Mouse (Mus musculus): Measurements from ENCODE around the gene Acsl1. TPM values are rescaled to one million over a fixed set of nuclear protein-coding genes. Genes with fewer than 3 reads are reported as not detected.

Gene Acsl1
- polyA plus RNA-seq, 1 experiment = 31.2 TPM

- Histone ChIP-seq H3K4me3 (ENCODE audit: control insufficient read depth, insufficient read depth, low read length) (peak within 1 kb of the TSS; percentile 65), H3K36me3 (ENCODE audit: control insufficient read depth, insufficient read depth, low read length) (no peaks in the 10 kb centered on the region), H3K27me3 (ENCODE audit: control insufficient read depth, insufficient read depth, low read length) (no peaks in the 10 kb centered on the region), H3K4me1 (replicated peaks; ENCODE audit: control insufficient read depth, insufficient read depth, low read length) (0 out of 2 replicates have a peak, but pooled peaks cover 5% of the 10 kb centered on the region), H3K27ac (ENCODE audit: control insufficient read depth, insufficient read depth, low read length) (no peak within 1 kb of the TSS)
- WGBS = under 1% methylated on average over 50 of the region's 50 CpGs
- DNase-seq = peak; percentile 99
- TF ChIP-seq CTCF (IDR thresholded peaks at IDR 0.05; ENCODE audit: borderline replicate concordance, control insufficient read depth, extremely low read depth, insufficient read depth, low read length, poor library complexity) (0 out of 2 replicates have a peak, but pooled peaks have one; percentile 51), POLR2A (IDR thresholded peaks at IDR 0.05; ENCODE audit: control insufficient read depth, extremely low read depth, insufficient read depth, low read length, poor library complexity) (peak; percentile 57)
Measured at GRCm38 (mm10) chr8:46551615-46552440, 81.0 kb downstream of the Acsl1 start, which contains the start of gene Cenpu. Cenpu (plus strand) TSS chr8:46552028.

DNA sequence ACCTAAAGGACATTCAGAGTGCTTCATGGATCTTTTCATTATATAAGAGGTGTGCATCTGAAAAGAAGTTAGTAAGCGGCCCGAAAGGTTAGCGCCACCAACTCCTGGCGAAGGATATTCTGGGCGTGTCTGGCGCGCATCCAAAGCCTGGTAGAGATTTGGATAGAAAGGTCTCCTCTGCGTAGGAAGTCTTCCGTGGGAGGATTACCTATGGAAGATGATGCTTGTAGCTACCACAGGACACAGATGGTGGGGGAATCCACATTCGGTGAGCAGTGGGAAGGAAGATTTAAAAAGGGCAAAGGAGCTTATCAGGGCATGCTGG lies 81.6 kb downstream of the Acsl1 start:
- WGBS = 3% methylated on average over 10 of the region's 10 CpGs
- H3K4me1 ChIP-seq (replicated peaks; ENCODE audit: control insufficient read depth, insufficient read depth, low read length) = 0 out of 2 replicates have a peak, but pooled peaks cover 5% of the 10 kb centered on the region
- H3K36me3 ChIP-seq (ENCODE audit: control insufficient read depth, insufficient read depth, low read length) = no peaks in the 10 kb centered on the region
- H3K27me3 ChIP-seq (ENCODE audit: control insufficient read depth, insufficient read depth, low read length) = no peaks in the 10 kb centered on the region
- TF ChIP-seq CTCF (IDR thresholded peaks at IDR 0.05; ENCODE audit: borderline replicate concordance, control insufficient read depth, extremely low read depth, insufficient read depth, low read length, poor library complexity) = no peak
- no peak for TF ChIP-seq POLR2A (IDR thresholded peaks at IDR 0.05; ENCODE audit: control insufficient read depth, extremely low read depth, insufficient read depth, low read length, poor library complexity)
- no peak for DNase-seq
- H3K4me3 ChIP-seq (ENCODE audit: control insufficient read depth, insufficient read depth, low read length) = peak overlapping the region; percentile 65
- H3K27ac ChIP-seq (ENCODE audit: control insufficient read depth, insufficient read depth, low read length) = no peak overlapping the region

GRCm38 (mm10) chr8:46559428-46559827 lies 88.6 kb downstream of the Acsl1 start:
- H3K27me3 ChIP-seq (ENCODE audit: control insufficient read depth, insufficient read depth, low read length) = no peaks in the 10 kb centered on the region
- H3K4me3 ChIP-seq (ENCODE audit: control insufficient read depth, insufficient read depth, low read length) = no peak overlapping the region
- H3K4me1 ChIP-seq (replicated peaks; ENCODE audit: control insufficient read depth, insufficient read depth, low read length) = no peaks in the 10 kb centered on the region
- TF ChIP-seq POLR2A (IDR thresholded peaks at IDR 0.05; ENCODE audit: control insufficient read depth, extremely low read depth, insufficient read depth, low read length, poor library complexity) = no peak
- TF ChIP-seq CTCF (IDR thresholded peaks at IDR 0.05; ENCODE audit: borderline replicate concordance, control insufficient read depth, extremely low read depth, insufficient read depth, low read length, poor library complexity) = no peak
- peak; percentile 23 for DNase-seq
- no peaks in the 10 kb centered on the region for H3K36me3 ChIP-seq (ENCODE audit: control insufficient read depth, insufficient read depth, low read length)
- WGBS = 66% methylated on average over 6 of the region's 6 CpGs
- no peak overlapping the region for H3K27ac ChIP-seq (ENCODE audit: control insufficient read depth, insufficient read depth, low read length)

DNA sequence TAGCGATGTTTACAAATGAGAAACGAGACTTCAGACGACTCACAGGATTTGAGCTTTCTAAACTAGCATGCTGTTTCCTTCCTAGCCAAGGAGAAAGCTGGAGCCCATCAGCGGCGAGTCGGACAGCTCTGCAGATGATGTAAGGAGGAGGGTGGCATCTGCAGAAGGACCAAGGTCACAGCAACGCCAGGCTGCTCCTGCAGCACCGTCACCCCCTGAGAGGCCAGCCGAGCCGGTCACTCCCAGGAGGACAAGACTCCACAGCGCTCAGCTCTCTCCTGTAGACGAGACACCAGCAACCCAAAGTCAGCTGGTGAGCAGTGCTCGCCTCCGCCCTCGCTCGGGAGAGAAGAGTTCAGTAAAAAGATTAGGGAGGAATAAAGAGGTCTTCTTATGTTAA lies 91.5 kb downstream of the Acsl1 start:
- H3K27ac ChIP-seq (ENCODE audit: control insufficient read depth, insufficient read depth, low read length) = no peak overlapping the region
- H3K4me1 ChIP-seq (replicated peaks; ENCODE audit: control insufficient read depth, insufficient read depth, low read length) = no peaks in the 10 kb centered on the region
- WGBS = 97% methylated on average over 16 of the region's 16 CpGs
- H3K4me3 ChIP-seq (ENCODE audit: control insufficient read depth, insufficient read depth, low read length) = no peak overlapping the region
- no peaks in the 10 kb centered on the region for H3K36me3 ChIP-seq (ENCODE audit: control insufficient read depth, insufficient read depth, low read length)
- DNase-seq = no peak
- H3K27me3 ChIP-seq (ENCODE audit: control insufficient read depth, insufficient read depth, low read length) = no peaks in the 10 kb centered on the region
- TF ChIP-seq POLR2A (IDR thresholded peaks at IDR 0.05; ENCODE audit: control insufficient read depth, extremely low read depth, insufficient read depth, low read length, poor library complexity) (no peak), CTCF (IDR thresholded peaks at IDR 0.05; ENCODE audit: borderline replicate concordance, control insufficient read depth, extremely low read depth, insufficient read depth, low read length, poor library complexity) (no peak)

GRCm38 (mm10) chr8:46566914-46567529 lies 96.2 kb downstream of the Acsl1 start:
- H3K27ac ChIP-seq (ENCODE audit: control insufficient read depth, insufficient read depth, low read length) = no peak overlapping the region
- 96% methylated on average over 7 of the region's 7 CpGs for WGBS
- TF ChIP-seq POLR2A (IDR thresholded peaks at IDR 0.05; ENCODE audit: control insufficient read depth, extremely low read depth, insufficient read depth, low read length, poor library complexity) (no peak), CTCF (IDR thresholded peaks at IDR 0.05; ENCODE audit: borderline replicate concordance, control insufficient read depth, extremely low read depth, insufficient read depth, low read length, poor library complexity) (no peak)

GRCm38 (mm10) chr8:46567946-46568345 lies 97.1 kb downstream of the Acsl1 start:
- H3K4me3 ChIP-seq (ENCODE audit: control insufficient read depth, insufficient read depth, low read length) = no peak overlapping the region
- H3K4me1 ChIP-seq (replicated peaks; ENCODE audit: control insufficient read depth, insufficient read depth, low read length) = no peaks in the 10 kb centered on the region
- no peak for TF ChIP-seq CTCF (IDR thresholded peaks at IDR 0.05; ENCODE audit: borderline replicate concordance, control insufficient read depth, extremely low read depth, insufficient read depth, low read length, poor library complexity)
- no peak for TF ChIP-seq POLR2A (IDR thresholded peaks at IDR 0.05; ENCODE audit: control insufficient read depth, extremely low read depth, insufficient read depth, low read length, poor library complexity)
- H3K36me3 ChIP-seq (ENCODE audit: control insufficient read depth, insufficient read depth, low read length) = no peaks in the 10 kb centered on the region
- no peaks in the 10 kb centered on the region for H3K27me3 ChIP-seq (ENCODE audit: control insufficient read depth, insufficient read depth, low read length)
- WGBS = 89% methylated on average over 8 of the region's 8 CpGs
- no peak overlapping the region for H3K27ac ChIP-seq (ENCODE audit: control insufficient read depth, insufficient read depth, low read length)
- no peak for DNase-seq

More at GRCm38 (mm10) chr8:46566914-46567529, 96.2 kb downstream of the Acsl1 start:
- Histone ChIP-seq H3K36me3 (ENCODE audit: control insufficient read depth, insufficient read depth, low read length) (no peaks in the 10 kb centered on the region), H3K4me1 (replicated peaks; ENCODE audit: control insufficient read depth, insufficient read depth, low read length) (no peaks in the 10 kb centered on the region), H3K27me3 (ENCODE audit: control insufficient read depth, insufficient read depth, low read length) (no peaks in the 10 kb centered on the region), H3K4me3 (ENCODE audit: control insufficient read depth, insufficient read depth, low read length) (no peak overlapping the region)
- no peak for DNase-seq
